Mouse (Mus musculus): ENCODE measurements around the gene Ahnak.

DNA sequence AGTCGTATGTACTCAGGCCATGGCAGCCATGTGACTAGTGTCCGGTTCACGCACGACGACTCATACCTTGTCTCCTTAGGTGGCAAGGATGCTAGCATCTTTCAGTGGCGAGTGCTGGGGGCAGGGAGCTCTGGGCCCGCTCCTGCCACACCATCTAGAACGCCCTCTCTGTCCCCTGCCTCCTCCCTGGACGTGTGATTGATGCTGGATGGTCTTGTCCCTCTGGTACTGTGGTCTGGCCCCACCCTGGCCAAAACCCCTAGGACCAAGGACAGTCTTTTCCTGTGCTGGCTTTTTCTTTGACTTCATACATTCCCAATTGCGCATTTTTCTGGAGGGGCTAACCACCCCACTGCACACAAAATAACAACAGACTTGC lies 48.0 kb upstream of the Ahnak start:
- TF ChIP-seq CTCF (IDR thresholded peaks at IDR 0.05; ENCODE audit: insufficient read depth, low read depth, low read length) (no peak), POLR2A (IDR thresholded peaks at IDR 0.05; ENCODE audit: insufficient read depth, low read depth, low read length) (no peak)

Measured in olfactory bulb, adult 2 months (tissue).